Mouse (Mus musculus): ENCODE results near the gene Sez6l2.

DNA sequence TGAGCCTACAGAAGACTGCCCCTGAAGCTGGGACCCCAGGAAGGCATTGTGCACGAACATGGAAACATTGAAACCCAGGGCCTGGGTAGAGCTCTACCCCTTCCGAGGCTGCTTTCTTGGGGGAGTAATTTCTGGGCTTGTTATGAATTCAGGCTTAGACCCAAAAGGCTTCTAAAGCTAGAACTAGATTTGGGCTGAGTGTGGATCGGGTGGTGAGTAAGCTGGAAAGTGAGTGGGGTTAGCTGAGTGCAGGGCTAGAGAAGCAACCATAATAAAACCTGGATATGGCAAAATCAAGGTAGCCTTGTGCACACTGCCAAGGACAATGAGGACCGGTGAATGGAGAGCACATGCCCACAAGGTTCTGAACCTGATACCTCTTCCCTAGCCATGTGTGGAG, 11.6 kb downstream of the Sez6l2 start:
- no peak for TF ChIP-seq CTCF (IDR thresholded peaks at IDR 0.05; ENCODE audit: low read depth, low read length)
- no peak for TF ChIP-seq GATA1 (IDR thresholded peaks at IDR 0.05; ENCODE audit: borderline replicate concordance, low read length)
- no peak for TF ChIP-seq TAL1 (conservative IDR thresholded peaks at IDR 0.05; ENCODE audit: low read depth, low read length)
- no peak for TF ChIP-seq GATA2 (IDR thresholded peaks at IDR 0.05; ENCODE audit: borderline replicate concordance, low read depth, low read length)

All from G1E (cell line).